Mouse (Mus musculus): ENCODE results near the gene Map2k4. TPM values are rescaled to one million over a fixed set of nuclear protein-coding genes. Genes with fewer than 3 reads are reported as not detected.

The Map2k4 gene
- total and polyA plus RNA-seq, 2 experiments from 2014 or later: 111 to 157 TPM

DNA sequence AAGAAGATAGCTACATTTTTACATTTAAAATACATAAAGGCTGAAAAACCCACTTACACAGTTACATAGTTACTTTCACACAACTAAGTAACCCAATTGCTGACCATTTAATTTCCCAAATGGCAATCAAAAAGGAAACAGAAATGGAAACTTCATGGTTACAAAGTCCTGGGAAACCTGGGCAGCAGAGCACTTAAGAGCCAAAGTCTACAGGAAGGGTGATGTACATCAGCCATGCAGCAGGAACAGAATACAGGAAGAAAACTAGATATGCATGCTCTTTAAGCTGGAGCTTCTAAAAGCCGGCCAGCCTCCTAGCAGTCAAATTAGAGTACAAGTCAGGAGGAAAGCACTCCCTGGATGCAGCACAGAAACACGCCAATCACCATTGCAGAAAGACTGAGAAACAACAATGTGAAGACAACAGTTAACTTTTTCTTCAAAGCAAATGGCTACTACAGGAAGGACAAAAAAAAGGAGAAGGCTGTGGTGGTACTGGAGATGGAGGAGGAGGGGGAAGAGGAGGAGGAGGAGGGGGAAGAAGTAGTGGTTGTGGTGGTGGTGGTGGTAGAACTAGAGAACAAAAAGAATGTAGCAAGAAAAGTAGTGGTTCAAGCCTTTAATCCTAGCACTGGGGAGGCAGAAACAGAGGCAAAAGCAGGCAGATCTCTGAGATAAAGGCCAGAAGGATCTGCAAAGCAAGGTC, 11.0 kb downstream of the Map2k4 start:
- no peaks in the 10 kb centered on the region for H3K4me1 ChIP-seq (ENCODE audit: insufficient read depth)
- H3K4me3 ChIP-seq (ENCODE audit: low read depth, low read length): no peak overlapping the region
- no peak overlapping the region for H3K4me2 ChIP-seq (ENCODE audit: low read depth)
- ATAC-seq (no peak), DNase-seq (no peak)
- no peak overlapping the region for H3K9ac ChIP-seq
- no peaks in the 10 kb centered on the region for H3K27me3 ChIP-seq (ENCODE audit: insufficient read depth, low read length)
- no peaks in the 10 kb centered on the region for H3K9me3 ChIP-seq (ENCODE audit: low read length)
- H3K27ac ChIP-seq (ENCODE audit: low read depth, low read length): no peak overlapping the region
- 0 out of 2 replicates have a peak, but pooled peaks cover 8% of the 10 kb centered on the region for H3K36me3 ChIP-seq (ENCODE audit: insufficient read depth)
- no peak for TF ChIP-seq CTCF (IDR thresholded peaks at IDR 0.05; ENCODE audit: low read depth)
- 44% methylated on average over 2 of the region's 2 CpGs for WGBS

DNA sequence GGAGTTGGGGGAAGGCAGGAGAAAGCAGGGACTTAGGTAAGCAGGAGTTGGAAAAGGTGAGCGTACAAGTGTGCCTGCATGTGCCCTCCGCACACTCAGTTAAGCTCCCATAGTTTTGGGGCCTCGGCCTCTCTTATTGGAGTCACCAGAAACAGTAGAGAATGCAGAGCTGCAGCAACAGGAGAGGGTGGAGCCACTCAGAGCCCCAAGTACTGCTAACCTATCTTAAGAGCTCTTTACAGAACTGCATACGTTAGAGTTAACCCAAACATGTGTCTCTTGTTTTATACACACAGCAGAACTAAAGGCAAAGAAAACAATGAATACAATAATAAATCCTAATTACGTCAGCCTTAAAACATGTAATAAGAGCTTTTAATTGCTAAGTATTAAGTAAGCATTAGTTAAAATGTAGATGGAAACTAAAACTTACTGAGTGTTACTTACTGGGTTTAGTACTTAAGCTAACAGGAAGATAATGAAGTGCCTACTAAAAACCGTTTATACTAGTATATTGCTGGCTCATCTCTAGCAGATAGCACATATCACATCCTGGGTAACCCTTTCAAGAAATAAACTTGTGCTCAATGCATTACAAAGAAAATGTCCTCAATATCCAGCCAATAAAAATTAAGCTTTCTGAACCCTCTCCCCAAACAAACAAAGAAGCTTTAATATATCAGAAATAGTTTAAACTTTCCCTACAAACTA, 14.0 kb downstream of the Map2k4 start:
- H3K4me3 ChIP-seq (ENCODE audit: low read depth, low read length): no peak overlapping the region
- no peaks in the 10 kb centered on the region for H3K27me3 ChIP-seq (ENCODE audit: insufficient read depth, low read length)
- no peak for DNase-seq
- H3K9ac ChIP-seq: no peak overlapping the region
- no peak for ATAC-seq
- H3K27ac ChIP-seq (ENCODE audit: low read depth, low read length): no peak overlapping the region
- no peak for TF ChIP-seq CTCF (IDR thresholded peaks at IDR 0.05; ENCODE audit: low read depth)
- WGBS: 69% methylated on average over 6 of the region's 6 CpGs
- no peaks in the 10 kb centered on the region for H3K9me3 ChIP-seq (ENCODE audit: low read length)
- H3K36me3 ChIP-seq (ENCODE audit: insufficient read depth): no peaks in the 10 kb centered on the region
- H3K4me2 ChIP-seq (ENCODE audit: low read depth): no peak overlapping the region
- no peaks in the 10 kb centered on the region for H3K4me1 ChIP-seq (ENCODE audit: insufficient read depth)

DNA sequence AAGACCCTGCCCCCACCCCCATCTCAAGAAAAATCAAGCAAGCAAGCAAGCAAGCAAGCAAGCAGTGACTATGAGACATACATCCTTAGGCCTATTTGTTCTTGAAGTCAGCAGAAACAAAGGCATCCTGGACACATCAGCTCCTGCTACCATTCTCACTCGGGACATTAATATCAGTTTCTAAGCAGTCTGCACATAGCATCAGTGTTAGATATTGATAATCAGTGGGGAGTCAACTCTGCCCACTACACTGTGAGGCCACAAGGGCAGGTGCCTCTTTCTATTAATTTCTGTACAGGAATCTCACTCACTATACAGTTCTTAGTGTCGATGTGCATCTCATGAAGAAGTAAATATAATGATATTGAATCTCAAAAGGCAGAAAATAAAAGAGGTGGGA, 14.6 kb downstream of the Map2k4 start:
- H3K9me3 ChIP-seq (ENCODE audit: low read length): no peaks in the 10 kb centered on the region
- H3K36me3 ChIP-seq (ENCODE audit: insufficient read depth): no peaks in the 10 kb centered on the region
- H3K4me2 ChIP-seq (ENCODE audit: low read depth): no peak overlapping the region
- H3K9ac ChIP-seq: no peak overlapping the region
- no peaks in the 10 kb centered on the region for H3K4me1 ChIP-seq (ENCODE audit: insufficient read depth)
- H3K27ac ChIP-seq (ENCODE audit: low read depth, low read length): no peak overlapping the region
- DNase-seq (no peak), ATAC-seq (no peak)
- no peaks in the 10 kb centered on the region for H3K27me3 ChIP-seq (ENCODE audit: insufficient read depth, low read length)
- H3K4me3 ChIP-seq (ENCODE audit: low read depth, low read length): no peak overlapping the region
- 78% methylated on average over 2 of the region's 2 CpGs for WGBS
- TF ChIP-seq CTCF (IDR thresholded peaks at IDR 0.05; ENCODE audit: low read depth): no peak

DNA sequence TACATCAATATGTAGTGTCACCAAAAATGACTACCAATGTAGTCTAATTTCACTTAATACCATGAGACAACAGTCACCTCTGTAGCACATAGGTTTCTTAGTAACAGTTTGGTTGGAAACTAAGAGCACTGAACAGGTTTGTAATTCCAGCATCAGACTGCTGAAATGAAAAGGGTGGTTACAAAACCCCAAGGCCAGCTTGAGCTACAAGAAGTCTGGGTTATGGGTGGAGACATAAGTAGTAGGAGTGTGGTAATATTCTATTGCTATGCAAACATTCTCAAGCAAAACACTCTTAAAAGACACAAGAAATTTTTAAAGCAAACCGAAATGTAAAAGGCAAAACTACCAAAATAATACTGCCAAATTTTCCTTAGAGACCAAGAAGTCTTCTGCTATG, 16.6 kb downstream of the Map2k4 start:
- no peak for TF ChIP-seq CTCF (IDR thresholded peaks at IDR 0.05; ENCODE audit: low read depth)
- Histone ChIP-seq H3K36me3 (ENCODE audit: insufficient read depth) (no peaks in the 10 kb centered on the region), H3K4me3 (ENCODE audit: low read depth, low read length) (no peak overlapping the region), H3K27ac (ENCODE audit: low read depth, low read length) (no peak overlapping the region), H3K9ac (no peak overlapping the region), H3K4me1 (ENCODE audit: insufficient read depth) (no peaks in the 10 kb centered on the region), H3K27me3 (ENCODE audit: insufficient read depth, low read length) (no peaks in the 10 kb centered on the region), H3K9me3 (ENCODE audit: low read length) (no peaks in the 10 kb centered on the region), H3K4me2 (ENCODE audit: low read depth) (no peak overlapping the region)
- ATAC-seq: no peak
- 98% methylated on average over 1 of the region's 1 CpGs for WGBS
- DNase-seq: no peak

DNA sequence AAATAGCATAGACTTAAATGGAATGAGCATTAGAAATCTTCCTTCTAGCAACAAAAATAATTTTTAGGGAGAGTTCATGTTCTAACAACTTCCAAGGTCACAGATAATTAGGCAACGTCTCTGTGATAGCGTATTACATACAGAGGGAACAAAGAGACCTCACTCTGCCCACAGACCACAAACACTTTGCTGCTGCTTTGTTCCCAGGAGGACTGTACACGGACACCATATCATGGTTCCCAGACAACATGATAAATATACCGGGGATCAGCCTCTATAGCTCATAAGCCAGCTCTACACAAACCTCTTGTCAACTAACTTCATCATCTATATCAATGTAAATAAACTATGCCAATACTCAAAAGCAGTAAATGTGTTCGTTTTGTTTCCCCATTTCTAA, 18.1 kb downstream of the Map2k4 start:
- no peak overlapping the region for H3K4me2 ChIP-seq (ENCODE audit: low read depth)
- no peaks in the 10 kb centered on the region for H3K36me3 ChIP-seq (ENCODE audit: insufficient read depth)
- DNase-seq: no peak
- H3K27me3 ChIP-seq (ENCODE audit: insufficient read depth, low read length): no peaks in the 10 kb centered on the region
- H3K4me1 ChIP-seq (ENCODE audit: insufficient read depth): no peaks in the 10 kb centered on the region
- H3K9ac ChIP-seq: no peak overlapping the region
- H3K9me3 ChIP-seq (ENCODE audit: low read length): no peaks in the 10 kb centered on the region
- no peak for ATAC-seq
- H3K27ac ChIP-seq (ENCODE audit: low read depth, low read length): no peak overlapping the region
- 82% methylated on average over 5 of the region's 5 CpGs for WGBS
- TF ChIP-seq CTCF (IDR thresholded peaks at IDR 0.05; ENCODE audit: low read depth): no peak
- no peak overlapping the region for H3K4me3 ChIP-seq (ENCODE audit: low read depth, low read length)

DNA sequence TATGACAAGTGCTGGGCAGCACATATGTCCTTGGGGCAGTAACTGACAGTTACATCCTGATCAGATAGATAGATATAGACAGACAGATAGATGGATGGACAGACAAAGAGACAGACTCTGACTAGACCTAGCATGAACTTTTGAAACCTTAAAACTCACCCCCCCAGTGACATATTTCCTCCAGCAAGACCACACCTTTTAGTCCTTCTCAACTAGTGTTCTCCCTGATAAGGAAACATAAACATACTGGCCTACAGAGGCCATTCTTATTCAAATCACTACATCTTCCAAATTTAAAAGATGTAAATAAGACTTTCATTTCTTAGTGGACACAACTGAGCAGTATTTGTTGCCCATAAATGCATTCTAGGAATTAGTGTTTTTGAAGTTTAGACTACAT, 19.7 kb downstream of the Map2k4 start:
- Histone ChIP-seq H3K4me1 (ENCODE audit: insufficient read depth) (no peaks in the 10 kb centered on the region), H3K9ac (no peak overlapping the region), H3K4me3 (ENCODE audit: low read depth, low read length) (no peak overlapping the region), H3K4me2 (ENCODE audit: low read depth) (no peak overlapping the region), H3K36me3 (ENCODE audit: insufficient read depth) (no peaks in the 10 kb centered on the region), H3K27ac (ENCODE audit: low read depth, low read length) (no peak overlapping the region), H3K27me3 (ENCODE audit: insufficient read depth, low read length) (no peaks in the 10 kb centered on the region), H3K9me3 (ENCODE audit: low read length) (no peaks in the 10 kb centered on the region)
- DNase-seq (no peak), ATAC-seq (no peak)
- no peak for TF ChIP-seq CTCF (IDR thresholded peaks at IDR 0.05; ENCODE audit: low read depth)

DNA sequence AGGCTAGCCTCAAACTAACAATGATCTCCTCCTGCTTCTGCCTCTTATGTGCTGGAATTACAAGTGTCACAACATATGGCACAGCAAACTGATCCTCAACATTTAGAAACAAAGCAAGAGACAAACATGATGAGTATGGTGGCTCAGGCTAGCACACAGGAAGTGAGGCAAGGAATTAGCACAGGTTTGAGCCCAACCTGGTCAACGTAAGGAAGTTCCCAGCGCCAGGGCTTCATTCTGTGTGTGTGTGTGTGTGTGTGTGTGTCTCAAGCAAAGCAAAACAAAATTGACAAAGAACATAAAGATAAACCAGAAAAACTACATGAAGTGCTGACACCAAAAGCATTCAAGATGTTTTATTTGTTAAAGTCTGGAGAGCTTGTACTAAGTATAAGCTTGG, 27.2 kb downstream of the Map2k4 start:
- Histone ChIP-seq H3K9ac (no peak overlapping the region), H3K36me3 (ENCODE audit: insufficient read depth) (no peaks in the 10 kb centered on the region), H3K27me3 (ENCODE audit: insufficient read depth, low read length) (no peaks in the 10 kb centered on the region), H3K4me2 (ENCODE audit: low read depth) (no peak overlapping the region), H3K9me3 (ENCODE audit: low read length) (no peaks in the 10 kb centered on the region), H3K4me1 (ENCODE audit: insufficient read depth) (no peaks in the 10 kb centered on the region), H3K4me3 (ENCODE audit: low read depth, low read length) (no peak overlapping the region), H3K27ac (ENCODE audit: low read depth, low read length) (no peak overlapping the region)
- no peak for TF ChIP-seq CTCF (IDR thresholded peaks at IDR 0.05; ENCODE audit: low read depth)
- DNase-seq (no peak), ATAC-seq (no peak)
- WGBS: 93% methylated on average over 2 of the region's 2 CpGs

All from forebrain, postnatal 0 days (tissue).